Mouse (Mus musculus) ES-E14 (cell line): ENCODE data around the gene Rbm34. TPM values are rescaled to one million over a fixed set of nuclear protein-coding genes. Genes with fewer than 3 reads are reported as not detected.
A peak's percentile ranks its signal among the peaks of the same experiment; 100 is the strongest.

Source experiments
- DNase-seq: peaks from one replicate; pipeline ENCODE4 v3.0.0-alpha.2; 2013; ENCODE audit warnings: low read depth, low spot score
- H3K27ac ChIP-seq: 2 replicates; pipeline ENCODE4 v1.5.1; 2012; ENCODE audit warnings: low read depth, mild to moderate bottlenecking, low read length, moderate library complexity, mixed read lengths; ENCODE audit not compliant: poor library complexity, insufficient read depth, severe bottlenecking
- H3K36me3 ChIP-seq: 2 replicates; pipeline ENCODE4 v1.6.1; 2012; ENCODE audit warnings: mild to moderate bottlenecking, low read length, moderate library complexity, mixed read lengths; ENCODE audit not compliant: control insufficient read depth, poor library complexity, insufficient read depth, severe bottlenecking
- H3K4me1 ChIP-seq, 2 experiments: fragments of 150-350 bp in 1 of 2; sonication (generic) in 1 of 2; 2 replicates each; pipeline ENCODE4 v1.6.1; 2012; ENCODE audit warnings: low read length in 2 of 2, mild to moderate bottlenecking in 1 of 2, mixed read lengths in 1 of 2; ENCODE audit not compliant: control insufficient read depth in 2 of 2, insufficient read depth in 2 of 2, poor library complexity in 1 of 2
- H3K4me3 ChIP-seq, 2 experiments: fragments of 150-350 bp in 1 of 2; sonication (generic) in 1 of 2; 2 replicates each; pipeline ENCODE4 v1.5.1; 2012; ENCODE audit warnings: low read length in 2 of 2, low read depth in 1 of 2, mild to moderate bottlenecking in 1 of 2, mixed read lengths in 1 of 2; ENCODE audit not compliant: insufficient read depth in 1 of 2, poor library complexity in 1 of 2, severe bottlenecking in 1 of 2
- H3K9ac ChIP-seq: 2 replicates; pipeline ENCODE4 v1.6.1; 2012; ENCODE audit warnings: low read depth, mild to moderate bottlenecking, low read length, mixed read lengths; ENCODE audit not compliant: poor library complexity, insufficient read depth, severe bottlenecking
- H3K9me3 ChIP-seq: fragments of 150-350 bp; sonication (generic); 2 replicates; pipeline ENCODE4 v1.6.1; 2012; ENCODE audit warnings: low read depth, mild to moderate bottlenecking, low read length; ENCODE audit not compliant: control insufficient read depth, insufficient read depth
- CHD2 ChIP-seq: IDR thresholded peaks from 2 replicates; pipeline ENCODE4 v1.6.1; 2014; ENCODE audit warnings: mild to moderate bottlenecking, low read depth, low read length, inconsistent platforms
- HCFC1 ChIP-seq: IDR thresholded peaks from 2 replicates; pipeline ENCODE4 v1.6.1; 2012; ENCODE audit warnings: low read length, inconsistent platforms, borderline replicate concordance; ENCODE audit not compliant: insufficient read depth
- MAFK ChIP-seq: IDR thresholded peaks from 2 replicates; pipeline ENCODE4 v1.6.1; 2014; ENCODE audit warnings: mild to moderate bottlenecking, low read depth, low read length, inconsistent platforms; ENCODE audit not compliant: insufficient read depth
- ZC3H11A ChIP-seq: IDR thresholded peaks from 2 replicates; pipeline ENCODE4 v1.6.1; 2012; ENCODE audit warnings: low read depth, mild to moderate bottlenecking, inconsistent platforms, low read length, borderline replicate concordance
- ZNF384 ChIP-seq: IDR thresholded peaks from 2 replicates; pipeline ENCODE4 v1.6.1; 2012; ENCODE audit warnings: low read depth, low read length, inconsistent platforms
- in situ Hi-C, 2 experiments: fragments of 600-800 bp; cut with MboI; formaldehyde crosslinking; loops; one replicate each; pipeline ENCODE4 v1.15.1; 2025; ENCODE audit warnings: low sequenced_read_pairs in 2 of 2, inconsistent platforms in 1 of 2; ENCODE audit not compliant: unreplicated experiment in 2 of 2
- total RNA-seq: library from RNA; depleted of rRNA; stranded (reverse); fragments of 300-350 nt; gene quantifications from 2 replicates; pipeline ENCODE4 v1.2.3, GENCODE M21; 2012; rRNA removed

Rbm34 gene
- total RNA-seq, 1 experiment = 32.5 TPM

- no peaks in the 10 kb centered on the region for H3K9me3 ChIP-seq
- no peak overlapping the region for H3K9ac ChIP-seq
- peaks cover 0 to 3% of the 10 kb centered on the region in 2 experiments; a peak in 1 of 4 replicates for H3K4me1 ChIP-seq
- no peak for DNase-seq
- no peak overlapping the region for H3K27ac ChIP-seq
- TF ChIP-seq ZNF384 (no peak), MAFK (no peak), ZC3H11A (no peak), CHD2 (no peak), HCFC1 (no peak)
- no peaks in the 10 kb centered on the region for H3K36me3 ChIP-seq
- H3K4me3 ChIP-seq = no peak overlapping the region
- in situ Hi-C loops = no loop called here
Measured at GRCm38 (mm10) chr8:126903927-126904326, 66.9 kb downstream of the Rbm34 start.

- Histone ChIP-seq H3K27ac (no peak overlapping the region), H3K4me3 (no peak overlapping the region), H3K36me3 (no peaks in the 10 kb centered on the region), H3K9ac (no peak overlapping the region), H3K4me1 (peaks cover 0 to 3% of the 10 kb centered on the region in 2 experiments; a peak in 1 of 4 replicates), H3K9me3 (no peaks in the 10 kb centered on the region)
- TF ChIP-seq CHD2 (no peak), ZNF384 (0 out of 2 replicates have a peak, but pooled peaks have one; percentile 13), ZC3H11A (no peak), HCFC1 (no peak)
- DNase-seq = no peak
- in situ Hi-C loops = no loop called here
Measured at GRCm38 (mm10) chr8:126903224-126903895, 67.5 kb downstream of the Rbm34 start.

GRCm38 (mm10) chr8:126901612-126902011 is 69.3 kb downstream of the Rbm34 start:
- Histone ChIP-seq H3K9ac (no peak overlapping the region), H3K4me3 (no peak overlapping the region), H3K36me3 (no peaks in the 10 kb centered on the region), H3K9me3 (no peaks in the 10 kb centered on the region), H3K27ac (no peak overlapping the region), H3K4me1 (peaks cover 0 to 3% of the 10 kb centered on the region in 2 experiments; a peak in 1 of 4 replicates)
- no peak for DNase-seq
- in situ Hi-C loops = no loop called here
- TF ChIP-seq ZNF384 (no peak), CHD2 (no peak), HCFC1 (no peak)

GRCm38 (mm10) chr8:126901049-126901448 is 69.8 kb downstream of the Rbm34 start:
- H3K36me3 ChIP-seq = no peaks in the 10 kb centered on the region
- TF ChIP-seq MAFK (no peak), ZC3H11A (no peak), HCFC1 (no peak), ZNF384 (no peak), CHD2 (no peak)
- no peak for DNase-seq
- in situ Hi-C loops = no loop called here
- H3K4me1 ChIP-seq = peaks cover 0 to 3% of the 10 kb centered on the region in 2 experiments; a peak in 1 of 4 replicates
- no peak overlapping the region for H3K9ac ChIP-seq
- H3K27ac ChIP-seq = no peak overlapping the region
- H3K4me3 ChIP-seq = no peak overlapping the region
- no peaks in the 10 kb centered on the region for H3K9me3 ChIP-seq

Other genes with a start within 250 kb of the Rbm34 start
- gene Tomm20, start 25.2 kb downstream of the Rbm34 start, total RNA-seq = 815 and 854 TPM in 2 replicates
- gene Pard3, start 92.8 kb upstream of the Rbm34 start, total RNA-seq = 29.2 and 30.2 TPM in 2 replicates